Mouse (Mus musculus): ENCODE measurements at regions not wholly inside any gene's neighbourhood (a gene's known extent, or its start where the extent isn't known, plus 50 kb on each side); places are given as distances from the start of the nearest gene placed in this dataset.

DNA sequence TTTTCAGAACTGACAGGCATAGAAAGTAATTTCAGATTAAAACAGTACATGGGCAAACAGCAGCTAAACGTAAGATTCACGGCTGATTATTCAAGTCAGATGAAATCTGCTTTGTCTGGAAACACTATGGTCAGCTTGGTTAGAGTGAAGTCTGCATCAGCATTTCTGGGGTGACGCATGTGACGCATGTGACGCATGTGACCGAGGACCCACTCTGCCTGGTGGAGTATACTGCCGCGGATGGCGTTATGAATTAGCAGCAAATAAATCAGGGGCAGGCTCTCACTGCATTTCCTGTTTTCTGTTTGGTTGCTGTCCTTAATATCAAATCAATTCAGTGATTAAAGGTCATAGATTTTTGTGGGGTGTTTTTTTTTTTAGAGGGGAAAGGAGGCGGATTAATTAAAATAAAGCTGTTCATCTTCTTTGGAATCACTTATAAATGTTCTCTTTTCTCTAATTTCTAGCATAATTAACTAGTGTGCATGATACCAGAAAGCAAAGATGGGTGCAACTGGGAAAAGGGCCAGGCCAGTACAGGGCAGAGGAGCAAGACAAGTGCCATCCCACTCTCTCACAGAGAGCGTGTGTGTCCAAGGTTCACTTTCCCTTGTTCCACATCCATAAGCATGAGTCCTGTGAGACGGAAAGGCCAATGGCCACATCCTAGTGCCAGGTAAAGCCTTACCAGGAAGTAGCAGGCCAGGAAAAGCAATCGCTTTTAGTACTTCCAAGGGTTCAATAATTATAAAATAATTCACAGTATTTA lies 285.7 kb upstream of the Smim15 start:
- peak; percentile 60 to 71 for DNase-seq

DNA sequence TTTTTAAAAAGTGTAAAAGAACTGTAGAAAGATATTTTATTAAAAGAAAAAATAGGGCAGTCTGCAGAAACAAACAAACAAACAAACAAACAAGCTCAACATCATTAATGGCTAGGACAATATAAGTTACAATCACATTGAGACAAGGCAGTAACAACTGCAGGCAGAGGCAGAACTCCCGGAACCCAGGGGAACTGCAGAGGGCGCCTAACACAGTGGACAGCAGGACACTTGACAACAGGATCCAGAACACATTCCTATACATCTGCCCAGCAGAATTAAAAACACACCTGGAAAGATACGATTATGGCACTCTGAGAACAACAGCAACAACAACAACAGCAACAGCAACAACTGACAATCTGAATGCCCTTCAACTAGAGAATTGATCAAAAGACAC lies 291.5 kb upstream of the Smim15 start:
- DNase-seq, result peak in 1 of 2 experiments; percentile 31

DNA sequence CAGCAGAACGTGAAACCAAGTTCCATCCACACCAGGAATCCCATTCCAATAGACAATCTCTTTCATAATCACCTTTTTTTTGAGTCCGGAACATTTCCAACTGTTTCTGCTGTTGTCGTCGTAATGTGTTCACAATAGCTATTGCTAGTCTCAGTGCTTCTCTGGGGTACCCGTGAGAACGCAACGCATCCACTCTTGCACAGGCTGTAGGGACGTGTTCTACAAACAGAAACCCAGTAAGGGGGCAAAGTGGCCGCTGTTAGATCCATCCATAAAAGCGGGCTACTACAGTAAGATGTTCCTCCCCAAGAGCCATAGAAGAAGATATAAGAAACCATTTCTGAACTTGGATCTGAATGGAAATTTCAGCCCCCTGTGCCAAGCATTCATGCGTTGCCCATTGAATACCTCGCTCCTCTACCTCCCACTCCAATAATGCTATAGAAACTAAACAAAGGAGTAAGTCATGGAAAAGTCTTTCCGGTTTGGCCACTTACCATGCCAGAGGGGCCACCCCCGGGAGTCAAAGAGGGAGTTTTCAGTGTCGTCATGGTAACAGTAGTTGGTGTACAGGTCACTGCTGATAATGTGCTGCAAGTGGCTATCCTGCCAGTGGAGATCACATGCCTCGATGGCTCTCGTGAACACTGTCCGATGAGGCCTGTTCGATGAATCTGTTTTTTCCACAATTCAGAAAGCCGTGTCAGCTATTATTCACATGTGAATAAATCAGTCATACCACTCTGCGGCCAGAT lies 300.6 kb upstream of the Smim15 start:
- no peak for DNase-seq

GRCm38 (mm10) chr13:107736581-107736980 lies 307.7 kb upstream of the Smim15 start:
- DNase-seq, result no peak

GRCm38 (mm10) chr13:107734161-107734905 lies 309.9 kb upstream of the Smim15 start:
- DNase-seq, result no peak

- DNase-seq, result no peak
These were observed 313.3 kb upstream of the Smim15 start for GRCm38 (mm10) chr13:107730976-107731375.

GRCm38 (mm10) chr13:107726491-107726890 lies 317.8 kb upstream of the Smim15 start:
- DNase-seq, result no peak

DNA sequence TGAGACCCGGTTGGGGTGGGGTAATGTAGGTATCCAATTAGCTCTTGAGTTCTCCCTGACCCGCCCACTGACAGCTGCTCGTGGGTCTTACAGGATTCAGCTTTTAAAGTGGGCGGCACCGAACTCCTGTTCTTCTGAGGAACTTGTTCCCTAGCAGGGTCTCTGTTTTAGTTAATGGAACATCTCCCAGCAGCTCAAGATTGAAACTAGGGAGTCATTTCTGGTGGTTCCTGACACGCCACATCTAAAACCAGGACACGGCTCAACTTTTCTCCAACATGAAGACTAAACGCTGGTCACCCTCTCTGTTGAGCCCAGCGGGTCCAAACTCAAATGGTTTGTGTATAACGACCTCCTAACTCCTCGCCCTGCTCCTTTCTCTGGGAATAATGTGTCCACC lies 322.3 kb upstream of the Smim15 start:
- DNase-seq, result no peak

DNA sequence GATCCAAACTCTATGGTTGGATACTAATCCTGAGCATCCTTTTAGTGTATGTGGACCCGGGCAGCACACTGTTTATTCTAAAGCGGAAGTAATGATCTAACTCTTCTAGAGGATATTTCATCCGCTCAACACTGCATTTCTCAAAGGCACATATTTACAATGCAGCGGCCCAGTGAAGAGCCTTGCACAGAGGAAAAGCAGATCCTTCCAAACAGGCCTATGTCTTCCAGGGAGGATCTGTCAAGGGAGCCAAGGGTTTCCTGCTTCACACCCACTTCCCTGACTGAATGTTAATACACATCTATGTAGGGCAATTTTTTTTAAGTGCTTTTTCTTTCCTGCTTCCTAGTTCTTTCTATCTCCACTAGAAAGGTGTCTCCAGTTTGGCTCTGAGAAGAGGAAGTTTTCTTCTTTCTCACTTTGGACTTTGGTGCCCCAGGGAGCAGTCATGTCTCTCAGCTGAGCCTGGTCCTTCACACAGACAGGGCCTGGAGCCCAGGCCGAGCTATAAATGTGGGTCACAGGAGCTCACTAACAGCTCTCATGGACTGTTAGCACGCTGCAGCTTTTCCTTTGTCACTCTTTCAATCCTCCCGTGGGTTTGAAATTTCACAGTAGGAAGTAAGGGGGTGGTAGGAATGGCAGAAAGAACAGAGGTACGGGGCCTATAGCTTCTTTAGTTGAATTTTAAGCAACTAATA lies 323.2 kb upstream of the Smim15 start:
- DNase-seq, result no peak

GRCm38 (mm10) chr13:107718973-107719620 lies 325.1 kb upstream of the Smim15 start:
- no peak for DNase-seq

- DNase-seq, result no peak
These were observed 328.6 kb upstream of the Smim15 start for GRCm38 (mm10) chr13:107715616-107716015.

DNA sequence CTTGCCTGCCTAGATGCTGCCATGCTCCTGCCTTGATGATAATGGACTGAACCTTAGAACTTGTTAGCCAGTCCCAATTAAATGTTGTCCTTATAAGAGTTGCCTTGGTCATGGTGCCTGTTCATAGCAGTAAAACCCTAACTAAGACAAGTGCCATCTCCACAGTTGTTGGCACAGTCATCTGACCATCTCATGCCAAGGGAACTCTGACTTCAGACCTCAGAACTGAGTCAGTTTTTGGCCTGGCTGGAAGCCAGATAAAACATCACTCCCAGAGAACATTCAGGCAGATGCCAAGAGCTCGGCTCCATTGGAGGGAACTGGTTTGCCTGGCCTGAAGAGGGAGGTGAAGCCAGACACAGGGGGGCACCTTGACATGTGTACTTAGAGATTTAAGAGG lies 330.2 kb upstream of the Smim15 start:
- peak; percentile 51 to 63 for DNase-seq

DNA sequence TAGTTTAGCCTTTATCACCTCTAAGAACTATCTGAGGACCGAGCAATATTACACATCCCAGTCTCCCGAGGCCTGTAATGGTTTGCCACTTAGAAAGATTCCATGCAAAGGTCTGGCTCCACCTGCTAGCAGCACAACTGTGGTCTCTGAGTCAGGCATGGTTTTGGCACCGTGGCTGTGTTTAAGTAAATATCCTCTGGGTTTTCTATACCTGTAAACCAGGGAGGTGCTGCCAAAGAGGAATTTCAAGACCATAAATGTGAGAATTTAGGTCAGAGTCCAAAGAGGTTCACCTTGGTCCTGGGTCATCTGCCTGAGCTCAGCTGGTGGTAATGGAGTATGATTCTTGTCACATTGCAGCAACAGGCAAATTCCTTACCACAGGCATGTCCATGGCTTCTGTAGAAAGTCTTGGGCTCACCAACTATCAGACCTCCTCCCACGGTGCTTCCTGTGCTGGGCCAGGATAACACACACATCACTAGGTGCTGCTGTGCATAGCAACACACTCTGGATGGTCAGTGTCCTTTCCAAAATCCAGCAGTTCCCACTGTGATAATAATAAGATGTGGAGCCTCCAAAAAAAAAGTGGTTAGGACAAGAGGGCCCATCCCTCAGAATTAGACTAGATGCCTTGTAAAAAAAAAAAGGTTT lies 332.8 kb upstream of the Smim15 start:
- no peak for DNase-seq

GRCm38 (mm10) chr13:107710368-107710767 lies 333.9 kb upstream of the Smim15 start:
- no peak for DNase-seq

- DNase-seq, result no peak
These were observed 334.4 kb upstream of the Smim15 start for GRCm38 (mm10) chr13:107709828-107710227.

DNA sequence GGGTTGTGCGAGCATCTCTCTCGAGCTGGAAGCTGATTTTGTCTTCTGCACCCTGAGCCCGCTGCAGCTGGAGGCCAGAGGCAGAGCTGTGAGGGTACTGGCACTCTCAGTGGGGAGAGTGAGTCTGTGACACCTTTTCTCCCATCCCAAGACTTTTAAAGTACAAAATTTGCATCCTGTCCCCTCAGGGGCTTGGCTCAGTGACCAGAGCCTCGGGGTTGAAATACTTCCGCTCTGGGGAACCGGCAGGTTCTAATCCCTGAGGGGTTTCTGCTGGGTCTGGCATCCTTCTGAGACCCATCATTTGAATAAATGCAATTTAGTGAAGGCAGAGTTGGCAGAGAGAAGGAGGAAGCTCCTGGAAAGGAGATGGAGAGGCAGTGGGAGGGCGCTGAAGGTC lies 340.5 kb upstream of the Smim15 start:
- no peak for DNase-seq

DNA sequence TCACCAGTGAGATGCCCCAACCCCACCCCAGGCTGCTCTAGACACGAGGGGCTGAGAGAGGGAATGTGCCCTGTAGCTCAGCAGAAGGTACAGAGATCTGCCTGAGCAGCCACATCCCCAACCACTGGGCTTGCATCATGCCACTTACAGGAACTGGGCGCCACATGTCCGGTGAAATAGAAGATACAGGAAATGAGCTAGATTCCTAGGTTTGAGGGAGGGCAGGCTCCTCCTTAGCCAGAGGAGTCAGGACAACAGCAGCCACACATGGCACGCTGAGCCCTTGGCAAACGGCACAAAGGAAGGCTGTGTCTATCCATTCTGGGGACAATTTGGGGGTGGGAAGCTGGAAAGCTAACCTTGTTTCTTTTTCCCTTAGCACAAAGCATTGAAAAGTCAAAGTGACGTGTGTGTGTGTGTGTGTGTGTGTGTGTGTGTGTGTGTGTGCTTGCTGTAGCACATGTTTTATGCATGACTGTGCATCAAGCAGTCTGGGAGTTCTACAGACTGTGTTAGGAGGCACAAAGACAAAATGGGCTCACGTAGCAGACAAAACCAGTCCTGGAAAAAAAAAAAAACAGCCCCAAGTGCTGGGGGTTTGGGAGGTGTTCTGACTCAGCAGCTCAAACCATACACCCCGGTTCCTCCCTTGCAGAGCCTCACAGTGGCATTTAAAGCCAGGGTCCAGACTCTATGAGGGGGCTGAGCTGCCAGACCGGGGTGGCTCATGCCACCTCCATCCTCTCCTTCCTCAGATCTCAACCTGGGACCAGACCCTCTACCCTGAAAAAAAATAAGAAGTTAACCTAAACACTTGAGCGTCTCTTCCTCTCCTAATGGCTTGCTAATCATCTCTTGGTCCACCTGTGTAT lies 343.7 kb upstream of the Smim15 start:
- DNase-seq, result peak; percentile 14 to 45

DNA sequence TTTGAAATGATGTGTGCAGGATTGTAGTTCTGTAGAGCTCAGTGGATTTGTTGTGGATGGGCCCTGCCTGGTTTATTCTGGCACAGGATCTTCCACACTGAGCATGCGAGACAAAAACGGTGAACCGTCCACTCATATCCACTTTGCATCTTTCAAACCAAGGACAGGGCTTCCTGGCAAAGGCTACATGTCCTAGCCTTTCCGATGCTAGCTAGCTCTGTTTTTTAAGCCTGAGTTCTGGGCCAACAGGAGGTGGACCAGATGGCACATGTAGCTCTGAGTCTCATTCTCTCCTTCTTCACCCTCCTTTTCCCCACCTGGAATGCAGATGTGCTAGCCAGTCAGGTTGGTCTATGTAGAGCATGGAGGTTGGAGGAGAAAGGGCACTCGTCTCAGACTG lies 345.0 kb upstream of the Smim15 start:
- DNase-seq, result no peak

DNA sequence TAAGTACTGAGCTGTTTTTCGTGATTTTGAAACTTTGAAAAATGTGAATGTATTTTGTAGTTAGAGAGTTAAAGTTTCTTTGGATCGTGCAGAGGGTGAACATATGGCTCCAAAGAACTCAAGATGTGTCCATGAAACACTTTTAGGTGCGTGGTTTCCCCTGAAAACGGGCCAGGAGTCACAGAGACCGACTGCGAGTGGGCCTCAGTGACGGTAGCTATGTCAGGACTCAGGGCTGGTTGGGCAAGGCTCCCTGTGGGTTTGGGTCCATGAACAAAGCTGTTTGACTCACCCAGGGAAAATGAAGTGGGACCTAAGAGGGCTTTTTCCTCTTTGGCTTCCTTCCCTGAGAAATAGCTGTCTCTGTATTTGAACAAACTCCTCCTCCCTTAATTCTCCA lies 345.9 kb upstream of the Smim15 start:
- no peak for DNase-seq

- no peak for DNase-seq
These were observed 352.0 kb upstream of the Smim15 start for GRCm38 (mm10) chr13:107692123-107692830.

Data from kidney, postnatal 25 days (tissue).